Mouse (Mus musculus): ENCODE data around the gene Rhd. TPM values are rescaled to one million over a fixed set of nuclear protein-coding genes. Genes with fewer than 3 reads are reported as not detected.
"Not testable (repeated sequence)": the region's sequence is repeated elsewhere in the genome, so short reads cannot be mapped to it uniquely, and the experiment has no call there.

The Rhd gene
- 0.06 and 0.11 TPM in 2 replicates for polyA plus RNA-seq (2012; rRNA removed)

GRCm38 (mm10) chr4:134863937-134864729 lies at the start of gene Rhd:
Gene Rhd (plus strand): TSS chr4:134864536.
- Histone ChIP-seq H3K4me1 (ENCODE audit: control insufficient read depth, insufficient read depth, low read length) (no peaks in the 10 kb centered on the region), H3K4me3 (ENCODE audit: insufficient read depth, low read length) (no peak within 1 kb of the TSS), H3K27ac (ENCODE audit: insufficient read depth, low read length) (no peak within 1 kb of the TSS)
- TF ChIP-seq CTCF (IDR thresholded peaks at IDR 0.05; ENCODE audit: extremely low read depth, insufficient read depth, low read length) (no peak), POLR2A (IDR thresholded peaks at IDR 0.05; ENCODE audit: extremely low read depth, insufficient read depth, low read length) (no peak)

GRCm38 (mm10) chr4:134817706-134818105 lies 46.6 kb upstream of the Rhd start:
- TF ChIP-seq CTCF (IDR thresholded peaks at IDR 0.05; ENCODE audit: extremely low read depth, insufficient read depth, low read length) (no peak), POLR2A (IDR thresholded peaks at IDR 0.05; ENCODE audit: extremely low read depth, insufficient read depth, low read length) (no peak)
- Histone ChIP-seq H3K4me3 (ENCODE audit: insufficient read depth, low read length) (no peak overlapping the region), H3K27ac (ENCODE audit: insufficient read depth, low read length) (no peak overlapping the region), H3K4me1 (ENCODE audit: control insufficient read depth, insufficient read depth, low read length) (peaks cover 10% of the 10 kb centered on the region)

GRCm38 (mm10) chr4:134821061-134821460 lies 43.3 kb upstream of the Rhd start:
- peaks cover 3% of the 10 kb centered on the region; the same call in 1 of the 2 replicates for H3K4me1 ChIP-seq (ENCODE audit: control insufficient read depth, insufficient read depth, low read length)
- TF ChIP-seq CTCF (IDR thresholded peaks at IDR 0.05; ENCODE audit: extremely low read depth, insufficient read depth, low read length) (no peak), POLR2A (IDR thresholded peaks at IDR 0.05; ENCODE audit: extremely low read depth, insufficient read depth, low read length) (no peak)
- no peak overlapping the region for H3K4me3 ChIP-seq (ENCODE audit: insufficient read depth, low read length)
- H3K27ac ChIP-seq (ENCODE audit: insufficient read depth, low read length), result no peak overlapping the region

GRCm38 (mm10) chr4:134823560-134823959 lies 40.8 kb upstream of the Rhd start:
- TF ChIP-seq POLR2A (IDR thresholded peaks at IDR 0.05; ENCODE audit: extremely low read depth, insufficient read depth, low read length), result no peak
- no peak for TF ChIP-seq CTCF (IDR thresholded peaks at IDR 0.05; ENCODE audit: extremely low read depth, insufficient read depth, low read length)
- Histone ChIP-seq H3K4me1 (ENCODE audit: control insufficient read depth, insufficient read depth, low read length) (peaks cover 3% of the 10 kb centered on the region; the same call in 1 of the 2 replicates), H3K4me3 (ENCODE audit: insufficient read depth, low read length) (no peak overlapping the region), H3K27ac (ENCODE audit: insufficient read depth, low read length) (no peak overlapping the region)

- H3K27ac ChIP-seq (ENCODE audit: insufficient read depth, low read length); H3K4me1 ChIP-seq (ENCODE audit: control insufficient read depth, insufficient read depth, low read length); H3K4me3 ChIP-seq (ENCODE audit: insufficient read depth, low read length): not testable (repeated sequence)
Observed at GRCm38 (mm10) chr4:134825864-134826263, 38.5 kb upstream of the Rhd start.

- Histone ChIP-seq H3K4me1 (ENCODE audit: control insufficient read depth, insufficient read depth, low read length) (peaks cover 3% of the 10 kb centered on the region; the same call in 1 of the 2 replicates), H3K27ac (ENCODE audit: insufficient read depth, low read length) (no peak overlapping the region), H3K4me3 (ENCODE audit: insufficient read depth, low read length) (no peak overlapping the region)
- TF ChIP-seq POLR2A (IDR thresholded peaks at IDR 0.05; ENCODE audit: extremely low read depth, insufficient read depth, low read length), result no peak
- TF ChIP-seq CTCF (IDR thresholded peaks at IDR 0.05; ENCODE audit: extremely low read depth, insufficient read depth, low read length), result no peak
Observed at GRCm38 (mm10) chr4:134826348-134826747, 38.0 kb upstream of the Rhd start.

GRCm38 (mm10) chr4:134827806-134828205 lies 36.5 kb upstream of the Rhd start:
- TF ChIP-seq POLR2A (IDR thresholded peaks at IDR 0.05; ENCODE audit: extremely low read depth, insufficient read depth, low read length) (no peak), CTCF (IDR thresholded peaks at IDR 0.05; ENCODE audit: extremely low read depth, insufficient read depth, low read length) (no peak)
- H3K4me1 ChIP-seq (ENCODE audit: control insufficient read depth, insufficient read depth, low read length), result peaks cover 3% of the 10 kb centered on the region; the same call in 1 of the 2 replicates
- no peak overlapping the region for H3K27ac ChIP-seq (ENCODE audit: insufficient read depth, low read length)
- no peak overlapping the region for H3K4me3 ChIP-seq (ENCODE audit: insufficient read depth, low read length)

GRCm38 (mm10) chr4:134831934-134832333 lies 32.4 kb upstream of the Rhd start:
- no peaks in the 10 kb centered on the region for H3K4me1 ChIP-seq (ENCODE audit: control insufficient read depth, insufficient read depth, low read length)
- TF ChIP-seq POLR2A (IDR thresholded peaks at IDR 0.05; ENCODE audit: extremely low read depth, insufficient read depth, low read length) (no peak), CTCF (IDR thresholded peaks at IDR 0.05; ENCODE audit: extremely low read depth, insufficient read depth, low read length) (no peak)
- no peak overlapping the region for H3K4me3 ChIP-seq (ENCODE audit: insufficient read depth, low read length)
- H3K27ac ChIP-seq (ENCODE audit: insufficient read depth, low read length), result no peak overlapping the region

- TF ChIP-seq CTCF (IDR thresholded peaks at IDR 0.05; ENCODE audit: extremely low read depth, insufficient read depth, low read length), result no peak
- no peak for TF ChIP-seq POLR2A (IDR thresholded peaks at IDR 0.05; ENCODE audit: extremely low read depth, insufficient read depth, low read length)
- no peaks in the 10 kb centered on the region; the same call in 1 of the 2 replicates for H3K4me1 ChIP-seq (ENCODE audit: control insufficient read depth, insufficient read depth, low read length)
- no peak overlapping the region for H3K4me3 ChIP-seq (ENCODE audit: insufficient read depth, low read length)
- no peak overlapping the region for H3K27ac ChIP-seq (ENCODE audit: insufficient read depth, low read length)
Observed at GRCm38 (mm10) chr4:134835486-134835885, 28.9 kb upstream of the Rhd start.

GRCm38 (mm10) chr4:134838221-134838620 lies 26.1 kb upstream of the Rhd start:
- no peak for TF ChIP-seq POLR2A (IDR thresholded peaks at IDR 0.05; ENCODE audit: extremely low read depth, insufficient read depth, low read length)
- no peak for TF ChIP-seq CTCF (IDR thresholded peaks at IDR 0.05; ENCODE audit: extremely low read depth, insufficient read depth, low read length)
- Histone ChIP-seq H3K27ac (ENCODE audit: insufficient read depth, low read length) (no peak overlapping the region), H3K4me3 (ENCODE audit: insufficient read depth, low read length) (no peak overlapping the region), H3K4me1 (ENCODE audit: control insufficient read depth, insufficient read depth, low read length) (no peaks in the 10 kb centered on the region; the same call in 1 of the 2 replicates)

GRCm38 (mm10) chr4:134838706-134839105 lies 25.6 kb upstream of the Rhd start:
- H3K27ac ChIP-seq (ENCODE audit: insufficient read depth, low read length); H3K4me1 ChIP-seq (ENCODE audit: control insufficient read depth, insufficient read depth, low read length); H3K4me3 ChIP-seq (ENCODE audit: insufficient read depth, low read length): not testable (repeated sequence)
